Mouse (Mus musculus) liver, embryonic 14.5 days (tissue): ENCODE data around the gene Crim1. TPM values are rescaled to one million over a fixed set of nuclear protein-coding genes. Genes with fewer than 3 reads are reported as not detected.

Experiments
- ATAC-seq: fragments of 200-750 bp; cut with Nextera tagmentation; 2 replicates; pipeline ENCODE4 v1.8.0; 2017; ENCODE audit warnings: moderate number of reproducible peaks, mild to moderate bottlenecking, moderate library complexity; ENCODE audit not compliant: insufficient read depth
- DNase-seq, 3 experiments: peaks; one replicate each; pipeline ENCODE4 v3.0.0-alpha.2; 2012 to 2013; ENCODE audit warnings: low read depth in 3 of 3, low spot score in 3 of 3
- H3K27ac ChIP-seq: fragments of 300-500 bp; sonication (generic); 2 replicates; pipeline ENCODE4 v1.5.1; 2014; ENCODE audit warnings: moderate library complexity, mild to moderate bottlenecking, control low read depth, inconsistent platforms
- H3K27me3 ChIP-seq: fragments of 300-500 bp; sonication (generic); 2 replicates; pipeline ENCODE4 v1.6.1; 2014; ENCODE audit warnings: mild to moderate bottlenecking, low read length, moderate library complexity; ENCODE audit not compliant: control insufficient read depth, insufficient read depth
- H3K36me3 ChIP-seq: fragments of 300-500 bp; sonication (generic); replicated peaks from 2 replicates; pipeline ENCODE4 v1.6.1; 2014; ENCODE audit warnings: low read depth; ENCODE audit not compliant: control insufficient read depth, insufficient read depth
- H3K4me1 ChIP-seq, 2 experiments: fragments of 200-500 bp in 1 of 2; fragments of 300-500 bp in 1 of 2; sonication (generic) in 1 of 2; replicated peaks; 2 replicates each; pipeline ENCODE4 v1.6.1; 2012 to 2014; ENCODE audit warnings: antibody characterized with exemption in 1 of 2, inconsistent platforms in 1 of 2, low read length in 1 of 2; ENCODE audit not compliant: control insufficient read depth in 2 of 2, insufficient read depth in 2 of 2
- H3K4me2 ChIP-seq: fragments of 300-500 bp; sonication (generic); 2 replicates; pipeline ENCODE4 v1.6.1; 2014; ENCODE audit warnings: low read depth, mild to moderate bottlenecking, control low read depth, moderate library complexity
- H3K4me3 ChIP-seq, 2 experiments: fragments of 200-500 bp in 1 of 2; fragments of 300-500 bp in 1 of 2; sonication (generic) in 1 of 2; 2 replicates each; pipeline ENCODE4 v1.5.1; 2012 to 2014; ENCODE audit warnings: low read depth in 2 of 2, low read length in 2 of 2, mild to moderate bottlenecking in 2 of 2, control low read depth in 1 of 2, inconsistent platforms in 1 of 2, moderate library complexity in 1 of 2; ENCODE audit not compliant: insufficient read depth in 1 of 2
- H3K9ac ChIP-seq: fragments of 300-500 bp; sonication (generic); replicated peaks from 2 replicates; pipeline ENCODE4 v1.6.1; 2014; ENCODE audit warnings: mild to moderate bottlenecking, control low read depth, moderate library complexity
- H3K9me3 ChIP-seq: fragments of 300-500 bp; sonication (generic); 2 replicates; pipeline ENCODE4 v1.6.1; 2016; ENCODE audit warnings: low read length, mixed read lengths; ENCODE audit not compliant: control insufficient read depth
- CTCF ChIP-seq: IDR thresholded peaks from 2 replicates; pipeline ENCODE4 v1.5.1; 2016; ENCODE audit warnings: antibody characterized with exemption, low read depth, control low read depth
- EP300 ChIP-seq: IDR thresholded peaks from 2 replicates; pipeline ENCODE4 v1.6.1; 2016; ENCODE audit warnings: antibody characterized with exemption, low read depth
- WGBS: fragments of 180-500 bp; shearing (Covaris S2); extraction: QIAGEN DNeasy Blood & Tissue Kit; methylation state at CpG from one replicate; pipeline ENCODE4 v1.1.7; 2014; ENCODE audit not compliant: insufficient replicate concordance; 5-methylcytosine and 5-hydroxymethylcytosine counted together
- polyA plus RNA-seq, 2 experiments: library from polyadenylated mRNA; depleted of rRNA in 1 of 2; stranded (reverse) in 1 of 2; unstranded in 1 of 2; fragments of >200 nt; fragmentation: Nextera tagmentation in 1 of 2; extraction: Ambion mirVana in 1 of 2; gene quantifications; 2 replicates each; pipeline versions ENCODE4 v1.2.1 to v1.2.3; 2012 to 2014

Gene Crim1
- polyA plus RNA-seq, 2 experiments, result 0.74 to 0.95 TPM

DNA sequence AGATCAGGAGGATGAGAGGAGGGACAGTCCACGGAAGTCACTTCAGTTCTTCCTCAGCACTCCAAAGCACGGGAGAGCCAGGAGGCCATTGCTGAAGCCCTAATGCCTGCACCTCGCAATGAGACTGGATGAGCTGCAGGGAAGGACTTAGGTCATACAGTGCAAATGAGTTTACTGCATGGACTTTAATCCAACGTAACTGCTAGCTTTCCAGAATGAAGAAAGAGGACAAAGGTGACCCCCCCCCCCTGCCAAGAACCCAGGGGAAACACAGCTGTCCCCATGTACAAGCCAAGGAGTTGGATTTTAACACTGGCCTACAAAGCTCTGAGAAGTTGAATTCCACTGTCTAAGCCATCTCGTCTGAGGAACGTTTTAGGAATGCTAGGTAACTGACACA is 201.3 kb downstream of the Crim1 start:
- Histone ChIP-seq H3K4me3 (no peak overlapping the region), H3K9ac (no peak overlapping the region), H3K36me3 (peaks cover 15% of the 10 kb centered on the region), H3K27me3 (no peaks in the 10 kb centered on the region), H3K9me3 (no peaks in the 10 kb centered on the region), H3K4me1 (peaks cover 8 to 24% of the 10 kb centered on the region in 2 experiments), H3K4me2 (no peak overlapping the region), H3K27ac (peak overlapping the region; percentile 84)
- no peak for TF ChIP-seq CTCF
- no peak for TF ChIP-seq EP300
- WGBS, result 63% methylated on average over 6 of the region's 6 CpGs
- no peak for ATAC-seq
- no peak for DNase-seq

DNA sequence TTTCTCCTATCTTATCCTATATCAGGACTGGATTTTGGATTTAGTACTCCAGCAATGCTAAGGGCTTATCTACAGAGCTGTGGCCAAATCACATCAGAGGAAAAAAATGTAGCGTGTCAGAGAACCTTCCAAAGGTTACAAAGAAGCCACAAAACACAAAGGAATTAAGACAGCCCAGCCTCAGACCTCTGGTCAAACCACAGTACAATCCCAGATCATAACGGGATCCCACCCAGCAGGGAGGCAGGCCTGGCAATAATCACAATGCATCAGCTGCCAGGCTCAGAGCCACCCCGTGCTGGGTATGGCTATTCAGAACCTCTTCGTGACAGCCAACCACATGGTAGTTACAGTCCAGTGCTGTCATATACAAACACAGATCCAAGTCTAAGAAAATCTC is 201.7 kb downstream of the Crim1 start:
- Histone ChIP-seq H3K27ac (no peak overlapping the region), H3K9me3 (no peaks in the 10 kb centered on the region), H3K4me2 (no peak overlapping the region), H3K9ac (no peak overlapping the region), H3K4me1 (peaks cover 8 to 24% of the 10 kb centered on the region in 2 experiments), H3K36me3 (peaks cover 15% of the 10 kb centered on the region), H3K27me3 (no peaks in the 10 kb centered on the region), H3K4me3 (no peak overlapping the region)
- no peak for ATAC-seq
- TF ChIP-seq CTCF, result no peak
- no peak for TF ChIP-seq EP300
- no peak for DNase-seq
- 70% methylated on average over 4 of the region's 4 CpGs for WGBS

- H3K36me3 ChIP-seq, result peaks cover 15% of the 10 kb centered on the region
- H3K27me3 ChIP-seq, result no peaks in the 10 kb centered on the region
- H3K9me3 ChIP-seq, result no peaks in the 10 kb centered on the region
- H3K4me2 ChIP-seq, result no peak overlapping the region
- H3K27ac ChIP-seq, result no peak overlapping the region
- 74% methylated on average over 6 of the region's 6 CpGs for WGBS
- no peak overlapping the region for H3K4me3 ChIP-seq
- TF ChIP-seq EP300 (no peak), CTCF (no peak)
- DNase-seq, result no peak
- peaks cover 8 to 24% of the 10 kb centered on the region in 2 experiments for H3K4me1 ChIP-seq
- no peak for ATAC-seq
- no peak overlapping the region for H3K9ac ChIP-seq
Observed at GRCm38 (mm10) chr17:78402174-78402573, 202.1 kb downstream of the Crim1 start.

GRCm38 (mm10) chr17:78403229-78403628 is 203.2 kb downstream of the Crim1 start:
- TF ChIP-seq CTCF (no peak), EP300 (no peak)
- no peaks in the 10 kb centered on the region for H3K27me3 ChIP-seq
- H3K9ac ChIP-seq, result no peak overlapping the region
- ATAC-seq (no peak), DNase-seq (no peak)
- no peaks in the 10 kb centered on the region for H3K9me3 ChIP-seq
- H3K4me2 ChIP-seq, result no peak overlapping the region
- WGBS, result 70% methylated on average over 4 of the region's 4 CpGs
- H3K4me1 ChIP-seq, result peaks cover 8 to 24% of the 10 kb centered on the region in 2 experiments
- no peak overlapping the region for H3K27ac ChIP-seq
- H3K4me3 ChIP-seq, result no peak overlapping the region
- peaks cover 15% of the 10 kb centered on the region for H3K36me3 ChIP-seq

GRCm38 (mm10) chr17:78403804-78404203 is 203.8 kb downstream of the Crim1 start:
- 72% methylated on average over 9 of the region's 9 CpGs for WGBS
- no peaks in the 10 kb centered on the region for H3K9me3 ChIP-seq
- H3K36me3 ChIP-seq, result peaks cover 15% of the 10 kb centered on the region
- peaks cover 8 to 24% of the 10 kb centered on the region in 2 experiments for H3K4me1 ChIP-seq
- H3K9ac ChIP-seq, result no peak overlapping the region
- H3K4me3 ChIP-seq, result no peak overlapping the region
- no peak overlapping the region for H3K4me2 ChIP-seq
- DNase-seq (no peak), ATAC-seq (no peak)
- TF ChIP-seq CTCF (no peak), EP300 (no peak)
- no peak overlapping the region for H3K27ac ChIP-seq
- no peaks in the 10 kb centered on the region for H3K27me3 ChIP-seq
